Mouse (Mus musculus): ENCODE measurements around the gene Nsa2.

DNA sequence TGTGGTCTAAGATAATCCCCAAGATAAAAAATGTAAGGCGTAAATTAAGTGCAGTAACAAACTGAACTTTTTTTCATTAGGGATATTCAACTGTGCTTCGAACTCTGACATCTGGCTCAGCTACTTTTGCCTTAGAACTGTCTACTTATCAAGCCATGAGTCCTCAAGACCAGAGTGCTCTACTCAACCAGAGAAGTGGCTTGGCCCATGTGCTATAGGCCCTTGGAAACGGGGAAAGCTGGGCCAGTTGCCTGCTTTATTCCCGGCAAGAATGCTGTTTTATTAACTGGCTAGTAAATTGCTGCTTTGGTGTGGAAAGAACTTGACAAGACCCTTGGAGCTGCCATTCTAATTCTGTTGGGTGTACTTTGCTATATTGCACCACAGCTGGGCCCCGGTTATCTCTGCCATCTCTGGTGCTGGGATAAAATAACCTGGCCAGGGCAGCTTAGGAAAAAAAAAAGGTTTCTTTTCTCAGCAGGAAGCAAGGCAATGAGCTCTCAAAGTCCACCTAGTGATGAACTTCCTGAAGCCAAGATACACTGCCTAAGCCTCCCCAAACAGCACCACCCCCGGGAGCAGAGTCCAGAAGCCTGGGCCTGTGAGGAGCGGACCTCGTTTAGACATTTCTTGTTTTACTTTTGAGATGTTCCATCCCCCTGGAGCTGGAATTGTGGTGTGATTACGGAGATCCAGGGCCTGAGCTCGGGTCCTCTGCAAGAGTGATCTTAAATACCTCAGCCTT lies 38.0 kb upstream of the Nsa2 start:
- no peak for TF ChIP-seq CTCF (IDR thresholded peaks at IDR 0.05; ENCODE audit: low read depth, low read length)
- TF ChIP-seq TAL1 (conservative IDR thresholded peaks at IDR 0.05; ENCODE audit: low read depth, low read length): no peak

All from G1E (cell line).